Mouse (Mus musculus): ENCODE results near the gene Proser3. TPM values are rescaled to one million over a fixed set of nuclear protein-coding genes. Genes with fewer than 3 reads are reported as not detected.
A peak's percentile ranks its signal among the peaks of the same experiment; 100 is the strongest.
"Not testable (repeated sequence)": the region's sequence is repeated elsewhere in the genome, so short reads cannot be mapped to it uniquely, and the experiment has no call there.

The Proser3 gene
- polyA plus RNA-seq, 1 experiment from 2014 or later: 9.6 TPM

GRCm38 (mm10) chr7:30515003-30515760, 36.9 kb downstream of the Proser3 start:
- ATAC-seq (ENCODE audit: extremely low read depth, insufficient number of reproducible peaks, low FRiP score, low TSS enrichment): no peak
- Histone ChIP-seq H3K4me2 (peak overlapping the region; percentile 22; the same call in 1 of the 2 replicates), H3K4me1 (no peaks in the 10 kb centered on the region)

GRCm38 (mm10) chr7:30508061-30508460, 44.0 kb downstream of the Proser3 start:
- H3K27ac ChIP-seq (replicated peaks): no peak overlapping the region
- no peaks in the 10 kb centered on the region for H3K4me1 ChIP-seq
- H3K27me3 ChIP-seq (replicated peaks): 0 out of 2 replicates have a peak, but pooled peaks cover 5% of the 10 kb centered on the region
- H3K4me2 ChIP-seq: no peak overlapping the region
- H3K36me3 ChIP-seq: no peaks in the 10 kb centered on the region
- H3K9me3 ChIP-seq: no peaks in the 10 kb centered on the region
- no peak for ATAC-seq (ENCODE audit: extremely low read depth, insufficient number of reproducible peaks, low FRiP score, low TSS enrichment)
- 68% methylated on average over 4 of the region's 4 CpGs for WGBS
- no peak overlapping the region for H3K9ac ChIP-seq
- no peak overlapping the region for H3K4me3 ChIP-seq

More at GRCm38 (mm10) chr7:30515003-30515760, 36.9 kb downstream of the Proser3 start:
- Histone ChIP-seq H3K27me3 (replicated peaks) (peaks cover 28% of the 10 kb centered on the region; the same call in 1 of the 2 replicates), H3K9me3 (no peaks in the 10 kb centered on the region), H3K4me3 (no peak overlapping the region), H3K9ac (no peak overlapping the region), H3K36me3 (no peaks in the 10 kb centered on the region), H3K27ac (replicated peaks) (no peak overlapping the region)
- 43% methylated on average over 24 of the region's 24 CpGs for WGBS

- not testable (repeated sequence) for H3K36me3 ChIP-seq; H3K4me2 ChIP-seq; H3K9me3 ChIP-seq; H3K27ac ChIP-seq (replicated peaks); H3K4me3 ChIP-seq; H3K9ac ChIP-seq; H3K27me3 ChIP-seq (replicated peaks); H3K4me1 ChIP-seq; ATAC-seq (ENCODE audit: extremely low read depth, insufficient number of reproducible peaks, low FRiP score, low TSS enrichment)
- 77% methylated on average over 5 of the region's 5 CpGs for WGBS
Observed at GRCm38 (mm10) chr7:30501159-30501558, 50.9 kb downstream of the Proser3 start.

- H3K27me3 ChIP-seq (replicated peaks): peaks cover 29% of the 10 kb centered on the region
- not testable (repeated sequence) for H3K9me3 ChIP-seq; H3K4me3 ChIP-seq; H3K4me2 ChIP-seq; ATAC-seq (ENCODE audit: extremely low read depth, insufficient number of reproducible peaks, low FRiP score, low TSS enrichment); H3K9ac ChIP-seq; H3K4me1 ChIP-seq; H3K36me3 ChIP-seq; H3K27ac ChIP-seq (replicated peaks)
- WGBS: 40% methylated on average over 5 of the region's 5 CpGs
Observed at GRCm38 (mm10) chr7:30495506-30496042, 56.5 kb downstream of the Proser3 start.

- peaks cover 49% of the 10 kb centered on the region for H3K27me3 ChIP-seq (replicated peaks)
- H3K27ac ChIP-seq (replicated peaks): no peak within 1 kb of the TSS
- WGBS: 51% methylated on average over 11 of the region's 11 CpGs
- no peaks in the 10 kb centered on the region for H3K9me3 ChIP-seq
- no peak within 1 kb of the TSS for H3K4me3 ChIP-seq
- no peak within 1 kb of the TSS for H3K4me2 ChIP-seq
- H3K9ac ChIP-seq: no peak within 1 kb of the TSS
- ATAC-seq (ENCODE audit: extremely low read depth, insufficient number of reproducible peaks, low FRiP score, low TSS enrichment): no peak
- H3K4me1 ChIP-seq: no peaks in the 10 kb centered on the region
- no peaks in the 10 kb centered on the region for H3K36me3 ChIP-seq
Observed at GRCm38 (mm10) chr7:30493401-30493931, 58.6 kb downstream of the Proser3 start, which contains the start of gene Prodh2. Prodh2 (plus strand) TSS chr7:30493622.

GRCm38 (mm10) chr7:30492765-30493164, 59.3 kb downstream of the Proser3 start:
- Histone ChIP-seq H3K27me3 (replicated peaks) (peaks cover 49% of the 10 kb centered on the region), H3K4me2 (no peak overlapping the region)
- WGBS: 25% methylated on average over 4 of the region's 4 CpGs

GRCm38 (mm10) chr7:30490957-30491307, 61.2 kb downstream of the Proser3 start:
- no peak overlapping the region for H3K4me2 ChIP-seq
- 18% methylated on average over 6 of the region's 6 CpGs for WGBS

More at GRCm38 (mm10) chr7:30492765-30493164, 59.3 kb downstream of the Proser3 start:
- Histone ChIP-seq H3K27ac (replicated peaks) (no peak overlapping the region), H3K9me3 (no peaks in the 10 kb centered on the region), H3K36me3 (no peaks in the 10 kb centered on the region), H3K9ac (no peak overlapping the region), H3K4me1 (no peaks in the 10 kb centered on the region), H3K4me3 (no peak overlapping the region)
- no peak for ATAC-seq (ENCODE audit: extremely low read depth, insufficient number of reproducible peaks, low FRiP score, low TSS enrichment)

GRCm38 (mm10) chr7:30490251-30490956, 61.7 kb downstream of the Proser3 start:
- no peak overlapping the region for H3K9ac ChIP-seq
- WGBS: 28% methylated on average over 16 of the region's 16 CpGs
- no peaks in the 10 kb centered on the region for H3K36me3 ChIP-seq
- H3K9me3 ChIP-seq: no peaks in the 10 kb centered on the region
- no peaks in the 10 kb centered on the region for H3K4me1 ChIP-seq
- H3K4me3 ChIP-seq: no peak overlapping the region
- ATAC-seq (ENCODE audit: extremely low read depth, insufficient number of reproducible peaks, low FRiP score, low TSS enrichment): no peak
- H3K27me3 ChIP-seq (replicated peaks): peaks cover 56% of the 10 kb centered on the region
- H3K27ac ChIP-seq (replicated peaks): no peak overlapping the region
- H3K4me2 ChIP-seq: no peak overlapping the region

More at GRCm38 (mm10) chr7:30490957-30491307, 61.2 kb downstream of the Proser3 start:
- Histone ChIP-seq H3K36me3 (no peaks in the 10 kb centered on the region), H3K9me3 (no peaks in the 10 kb centered on the region), H3K9ac (no peak overlapping the region), H3K27me3 (replicated peaks) (peaks cover 55% of the 10 kb centered on the region), H3K4me1 (no peaks in the 10 kb centered on the region), H3K27ac (replicated peaks) (no peak overlapping the region), H3K4me3 (no peak overlapping the region)
- no peak for ATAC-seq (ENCODE audit: extremely low read depth, insufficient number of reproducible peaks, low FRiP score, low TSS enrichment)

Small RNAs within 50 kb of the gene (microRNA-seq; reads per million reads assigned to microRNA genes)
- gene Gm38670: 2.0 reads per million, percentile 3 among the genes with 10 or more reads in this experiment
- not detected for gene Mir3569

Other genes with a start within 250 kb of the Proser3 start
- gene Alkbh6, start 243.6 kb downstream of the Proser3 start, polyA plus RNA-seq (2015; fragmentation: Nextera tagmentation; extraction: Ambion mirVana): 60.5 and 66.1 TPM in 2 replicates
- gene Syne4, start 237.5 kb downstream of the Proser3 start, polyA plus RNA-seq (2015; fragmentation: Nextera tagmentation; extraction: Ambion mirVana): 18.3 and 20.2 TPM in 2 replicates
- gene E130208F15Rik, start 230.6 kb downstream of the Proser3 start, polyA plus RNA-seq (2015; fragmentation: Nextera tagmentation; extraction: Ambion mirVana): 2.5 and 3.3 TPM in 2 replicates
- 14.6 and 15.1 TPM in 2 replicates for gene Sdhaf1, start 228.4 kb downstream of the Proser3 start, polyA plus RNA-seq (2015; fragmentation: Nextera tagmentation; extraction: Ambion mirVana)
- 1.9 TPM in 2 replicates for gene Lrfn3, start 189.5 kb downstream of the Proser3 start, polyA plus RNA-seq (2015; fragmentation: Nextera tagmentation; extraction: Ambion mirVana)
- gene Tyrobp, start 138.5 kb downstream of the Proser3 start, polyA plus RNA-seq (2015; fragmentation: Nextera tagmentation; extraction: Ambion mirVana): 27.8 and 28.7 TPM in 2 replicates
- gene Hcst, start 132.4 kb downstream of the Proser3 start, polyA plus RNA-seq (2015; fragmentation: Nextera tagmentation; extraction: Ambion mirVana): 0.66 and 0.90 TPM in 2 replicates
- 1.2 and 1.4 TPM in 2 replicates for gene Nfkbid, start 130.6 kb downstream of the Proser3 start, polyA plus RNA-seq (2015; fragmentation: Nextera tagmentation; extraction: Ambion mirVana)
- gene Aplp1, start 106.8 kb downstream of the Proser3 start, polyA plus RNA-seq (2015; fragmentation: Nextera tagmentation; extraction: Ambion mirVana): 26.8 and 29.5 TPM in 2 replicates
- 0.45 and 0.49 TPM in 2 replicates for gene Kirrel2, start 94.6 kb downstream of the Proser3 start, polyA plus RNA-seq (2015; fragmentation: Nextera tagmentation; extraction: Ambion mirVana)
- 0.12 TPM in 1 of 2 replicates, not detected in the other for gene Nphs1, start 94.0 kb downstream of the Proser3 start, polyA plus RNA-seq (2015; fragmentation: Nextera tagmentation; extraction: Ambion mirVana)
- gene Prodh2, start 58.7 kb downstream of the Proser3 start, polyA plus RNA-seq (2015; fragmentation: Nextera tagmentation; extraction: Ambion mirVana): 0.13 and 1.0 TPM in 2 replicates
- gene Arhgap33, start 17.2 kb downstream of the Proser3 start, polyA plus RNA-seq (2015; fragmentation: Nextera tagmentation; extraction: Ambion mirVana): 8.0 and 9.3 TPM in 2 replicates
- 76.6 and 86.4 TPM in 2 replicates for gene Hspb6, start 121 bp downstream of the Proser3 start, polyA plus RNA-seq (2015; fragmentation: Nextera tagmentation; extraction: Ambion mirVana)
- gene Lin37, start 7.5 kb upstream of the Proser3 start, polyA plus RNA-seq (2015; fragmentation: Nextera tagmentation; extraction: Ambion mirVana): 31.0 and 36.9 TPM in 2 replicates
- gene U2af1l4, start 11.0 kb upstream of the Proser3 start, polyA plus RNA-seq (2015; fragmentation: Nextera tagmentation; extraction: Ambion mirVana): 85.6 and 92.3 TPM in 2 replicates
- 7.4 and 8.4 TPM in 2 replicates for gene Gm49396, start 11.0 kb upstream of the Proser3 start, polyA plus RNA-seq (2015; fragmentation: Nextera tagmentation; extraction: Ambion mirVana)
- 114 and 116 TPM in 2 replicates for gene Psenen, start 11.3 kb upstream of the Proser3 start, polyA plus RNA-seq (2015; fragmentation: Nextera tagmentation; extraction: Ambion mirVana)
- 3.5 and 3.6 TPM in 2 replicates for gene Igflr1, start 13.1 kb upstream of the Proser3 start, polyA plus RNA-seq (2015; fragmentation: Nextera tagmentation; extraction: Ambion mirVana)
- gene Kmt2b, start 36.4 kb upstream of the Proser3 start, polyA plus RNA-seq (2015; fragmentation: Nextera tagmentation; extraction: Ambion mirVana): 4.4 and 5.7 TPM in 2 replicates
- 0.13 and 0.19 TPM in 2 replicates for gene Zbtb32, start 46.6 kb upstream of the Proser3 start, polyA plus RNA-seq (2015; fragmentation: Nextera tagmentation; extraction: Ambion mirVana)
- gene Upk1a, start 60.5 kb upstream of the Proser3 start, polyA plus RNA-seq (2015; fragmentation: Nextera tagmentation; extraction: Ambion mirVana): 0.33 and 0.37 TPM in 2 replicates
- 1,963 and 2,109 TPM in 2 replicates for gene Cox6b1, start 73.9 kb upstream of the Proser3 start, polyA plus RNA-seq (2015; fragmentation: Nextera tagmentation; extraction: Ambion mirVana)
- 0.33 and 0.37 TPM in 2 replicates for gene Etv2, start 83.6 kb upstream of the Proser3 start, polyA plus RNA-seq (2015; fragmentation: Nextera tagmentation; extraction: Ambion mirVana)
- gene Rbm42, start 98.0 kb upstream of the Proser3 start, polyA plus RNA-seq (2015; fragmentation: Nextera tagmentation; extraction: Ambion mirVana): 79.5 and 88.4 TPM in 2 replicates
- 30.1 and 32.3 TPM in 2 replicates for gene Haus5, start 112.7 kb upstream of the Proser3 start, polyA plus RNA-seq (2015; fragmentation: Nextera tagmentation; extraction: Ambion mirVana)
- gene Pmis2, start 119.3 kb upstream of the Proser3 start, polyA plus RNA-seq (2015; fragmentation: Nextera tagmentation; extraction: Ambion mirVana): not detected in 2 replicates
- 1.9 TPM in 2 replicates for gene 2200002J24Rik, start 146.6 kb upstream of the Proser3 start, polyA plus RNA-seq (2015; fragmentation: Nextera tagmentation; extraction: Ambion mirVana)
- gene Atp4a, start 159.9 kb upstream of the Proser3 start, polyA plus RNA-seq (2015; fragmentation: Nextera tagmentation; extraction: Ambion mirVana): 0.46 and 1.0 TPM in 2 replicates
- gene Tmem147, start 177.2 kb upstream of the Proser3 start, polyA plus RNA-seq (2015; fragmentation: Nextera tagmentation; extraction: Ambion mirVana): 165 and 182 TPM in 2 replicates
- 0.20 and 0.64 TPM in 2 replicates for gene Gapdhs, start 191.4 kb upstream of the Proser3 start, polyA plus RNA-seq (2015; fragmentation: Nextera tagmentation; extraction: Ambion mirVana)
- gene Sbsn, start 199.2 kb upstream of the Proser3 start, polyA plus RNA-seq (2015; fragmentation: Nextera tagmentation; extraction: Ambion mirVana): 0.47 and 0.68 TPM in 2 replicates
- gene Dmkn, start 211.5 kb upstream of the Proser3 start, polyA plus RNA-seq (2015; fragmentation: Nextera tagmentation; extraction: Ambion mirVana): 0.71 and 1.2 TPM in 2 replicates
- 0.41 and 0.53 TPM in 2 replicates for gene Krtdap, start 235.6 kb upstream of the Proser3 start, polyA plus RNA-seq (2015; fragmentation: Nextera tagmentation; extraction: Ambion mirVana)